Mouse (Mus musculus) midbrain, embryonic 16.5 days (tissue): ENCODE results near the gene Atp8a2. TPM values are rescaled to one million over a fixed set of nuclear protein-coding genes. Genes with fewer than 3 reads are reported as not detected.
A peak's percentile ranks its signal among the peaks of the same experiment; 100 is the strongest.

Experiments
- ATAC-seq: fragments of 200-750 bp; cut with Nextera tagmentation; 2 replicates; pipeline ENCODE4 v1.8.0; 2017; ENCODE audit warnings: moderate TSS enrichment
- H3K27ac ChIP-seq: fragments of 300-500 bp; sonication (generic); 2 replicates; pipeline ENCODE4 v1.5.1; 2014; ENCODE audit warnings: mild to moderate bottlenecking, low read length, mixed read lengths
- H3K27me3 ChIP-seq: fragments of 300-500 bp; sonication (generic); 2 replicates; pipeline ENCODE4 v1.6.1; 2014; ENCODE audit warnings: low read depth, low read length, mixed read lengths; ENCODE audit not compliant: control insufficient read depth, insufficient read depth
- H3K36me3 ChIP-seq: fragments of 300-500 bp; sonication (generic); 2 replicates; pipeline ENCODE4 v1.6.1; 2014; ENCODE audit warnings: mild to moderate bottlenecking, low read length, moderate library complexity, mixed read lengths; ENCODE audit not compliant: control insufficient read depth, insufficient read depth
- H3K4me1 ChIP-seq: fragments of 300-500 bp; sonication (generic); 2 replicates; pipeline ENCODE4 v1.6.1; 2014; ENCODE audit warnings: mild to moderate bottlenecking, low read length, mixed read lengths; ENCODE audit not compliant: control insufficient read depth, insufficient read depth
- H3K4me2 ChIP-seq: fragments of 300-500 bp; sonication (generic); 2 replicates; pipeline ENCODE4 v1.6.1; 2014; ENCODE audit warnings: mild to moderate bottlenecking, low read length, mixed read lengths
- H3K4me3 ChIP-seq: fragments of 300-500 bp; sonication (generic); 2 replicates; pipeline ENCODE4 v1.5.1; 2014; ENCODE audit warnings: low read depth, mild to moderate bottlenecking, low read length, moderate library complexity, mixed read lengths
- H3K9ac ChIP-seq: fragments of 300-500 bp; sonication (generic); 2 replicates; pipeline ENCODE4 v1.6.1; 2014; ENCODE audit warnings: low read depth, low read length, mixed read lengths
- H3K9me3 ChIP-seq: fragments of 300-500 bp; sonication (generic); replicated peaks from 2 replicates; pipeline ENCODE4 v1.6.1; 2014; ENCODE audit warnings: mild to moderate bottlenecking, low read length, mixed read lengths; ENCODE audit not compliant: control insufficient read depth, poor library complexity, severe bottlenecking
- WGBS: fragments of 180-500 bp; shearing (Covaris S2); extraction: QIAGEN DNeasy Blood & Tissue Kit; methylation state at CpG from one replicate; pipeline ENCODE4 v1.1.7; 2014; 5-methylcytosine and 5-hydroxymethylcytosine counted together
- polyA plus RNA-seq: library from polyadenylated mRNA; unstranded; fragments of >200 nt; fragmentation: Nextera tagmentation; extraction: Ambion mirVana; gene quantifications from 2 replicates; pipeline ENCODE4 v1.2.1, GENCODE M21; 2015

The Atp8a2 gene
- polyA plus RNA-seq, 1 experiment from 2014 or later: 45.6 TPM

- no peak overlapping the region for H3K4me2 ChIP-seq
- H3K9me3 ChIP-seq: no peaks in the 10 kb centered on the region
- H3K27ac ChIP-seq: no peak overlapping the region
- ATAC-seq: no peak
- H3K27me3 ChIP-seq: no peaks in the 10 kb centered on the region
- WGBS: 58% methylated on average over 8 of the region's 8 CpGs
- H3K9ac ChIP-seq: no peak overlapping the region
- no peaks in the 10 kb centered on the region for H3K36me3 ChIP-seq
- peaks cover 15% of the 10 kb centered on the region for H3K4me1 ChIP-seq
- H3K4me3 ChIP-seq: no peak overlapping the region
These were observed 114.2 kb downstream of the Atp8a2 start for GRCm38 (mm10) chr14:60082771-60083170.

DNA sequence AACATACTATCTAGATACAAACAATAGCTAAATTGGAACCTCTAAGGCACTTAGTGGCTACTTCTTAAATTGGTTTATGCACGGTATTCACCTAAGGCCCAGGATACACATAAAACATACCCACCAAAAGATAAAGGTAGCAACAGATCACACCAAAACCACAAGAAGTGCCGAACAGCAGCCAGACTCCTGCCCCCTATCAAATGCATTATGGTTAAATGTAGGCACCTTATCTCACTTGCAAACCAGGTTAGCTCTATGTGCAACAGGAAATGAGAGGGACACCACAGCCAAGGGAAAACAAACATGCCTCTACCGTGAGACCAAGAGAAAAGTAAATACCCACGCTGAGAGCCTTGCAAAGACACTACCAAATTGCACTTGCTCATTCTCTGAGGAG is 124.5 kb downstream of the Atp8a2 start:
- 89% methylated on average over 4 of the region's 4 CpGs for WGBS
- H3K27ac ChIP-seq: no peak overlapping the region
- H3K4me1 ChIP-seq: no peaks in the 10 kb centered on the region
- H3K9me3 ChIP-seq: no peaks in the 10 kb centered on the region
- ATAC-seq: no peak
- no peaks in the 10 kb centered on the region for H3K27me3 ChIP-seq
- H3K9ac ChIP-seq: no peak overlapping the region
- no peak overlapping the region for H3K4me2 ChIP-seq
- H3K36me3 ChIP-seq: no peaks in the 10 kb centered on the region
- no peak overlapping the region for H3K4me3 ChIP-seq

DNA sequence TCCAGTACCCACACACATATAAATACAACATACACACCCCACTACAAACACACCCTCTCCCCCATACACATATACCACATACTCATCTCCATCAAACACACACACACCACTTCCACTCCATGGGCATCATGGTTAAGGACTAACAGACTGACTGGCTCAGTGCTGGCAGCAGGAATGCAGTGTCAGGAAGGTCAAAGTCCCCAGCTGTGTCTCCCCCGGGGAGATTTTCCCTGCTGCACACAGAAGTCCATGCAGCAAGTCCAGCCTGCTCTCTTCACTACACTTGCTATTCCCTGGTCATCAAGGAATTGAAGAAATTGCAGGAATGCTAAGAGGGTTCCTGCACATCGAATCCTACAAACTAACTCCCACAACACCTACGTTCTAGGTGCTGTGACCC is 131.8 kb downstream of the Atp8a2 start:
- WGBS: 77% methylated on average over 3 of the region's 3 CpGs
- no peaks in the 10 kb centered on the region for H3K36me3 ChIP-seq
- H3K9ac ChIP-seq: no peak overlapping the region
- no peak overlapping the region for H3K4me3 ChIP-seq
- H3K9me3 ChIP-seq: no peaks in the 10 kb centered on the region
- no peak overlapping the region for H3K27ac ChIP-seq
- no peaks in the 10 kb centered on the region for H3K27me3 ChIP-seq
- H3K4me2 ChIP-seq: no peak overlapping the region
- H3K4me1 ChIP-seq: no peaks in the 10 kb centered on the region
- no peak for ATAC-seq

DNA sequence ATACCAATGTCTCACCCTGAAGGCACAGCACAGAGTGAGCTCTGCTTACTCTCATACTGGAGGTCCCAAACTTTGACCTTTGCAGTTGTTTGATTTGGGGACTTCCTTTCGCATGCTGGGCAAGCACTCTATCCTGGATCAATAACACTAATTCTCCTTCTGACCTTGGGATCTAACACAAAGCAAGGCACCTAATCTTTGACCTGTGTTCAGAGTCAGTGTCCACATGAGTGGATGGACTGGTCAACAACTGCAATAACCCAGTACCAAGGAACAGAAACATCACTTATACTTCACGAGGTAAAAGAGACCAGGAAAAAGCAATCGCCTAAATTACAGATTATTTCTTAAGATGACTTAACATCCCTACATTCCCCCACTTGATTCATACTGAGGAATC is 136.0 kb downstream of the Atp8a2 start:
- Histone ChIP-seq H3K9ac (no peak overlapping the region), H3K36me3 (no peaks in the 10 kb centered on the region), H3K27me3 (no peaks in the 10 kb centered on the region), H3K27ac (no peak overlapping the region), H3K4me2 (no peak overlapping the region), H3K4me1 (no peaks in the 10 kb centered on the region), H3K9me3 (no peaks in the 10 kb centered on the region), H3K4me3 (no peak overlapping the region)
- ATAC-seq: no peak
- 84% methylated on average over 3 of the region's 3 CpGs for WGBS

DNA sequence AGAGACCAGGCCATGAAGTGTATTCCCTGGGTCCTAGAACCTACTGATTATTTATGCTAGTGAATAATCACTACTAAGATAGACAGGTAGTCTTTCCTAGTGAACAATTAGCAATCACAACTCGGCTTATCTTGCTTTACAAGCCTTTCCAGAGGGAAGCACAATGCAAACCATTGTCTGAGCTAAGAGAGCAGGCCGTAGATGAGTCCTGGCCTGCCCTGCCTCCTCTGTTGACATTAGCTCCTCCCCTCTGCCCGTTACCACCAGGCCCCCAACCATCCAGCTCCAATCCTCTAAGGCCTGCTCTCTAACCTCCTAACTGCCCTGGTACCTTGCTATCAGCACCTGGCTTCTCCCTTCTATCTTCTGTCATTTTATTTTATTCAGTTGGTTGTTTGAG is 138.1 kb downstream of the Atp8a2 start:
- Histone ChIP-seq H3K4me1 (no peaks in the 10 kb centered on the region), H3K4me3 (no peak overlapping the region), H3K27ac (no peak overlapping the region), H3K9ac (no peak overlapping the region), H3K4me2 (no peak overlapping the region), H3K9me3 (no peaks in the 10 kb centered on the region), H3K36me3 (no peaks in the 10 kb centered on the region), H3K27me3 (no peaks in the 10 kb centered on the region)
- WGBS: 47% methylated on average over 3 of the region's 3 CpGs
- no peak for ATAC-seq

- H3K4me1 ChIP-seq: no peaks in the 10 kb centered on the region
- no peaks in the 10 kb centered on the region; the same call in 1 of the 2 replicates for H3K36me3 ChIP-seq
- no peak overlapping the region for H3K4me2 ChIP-seq
- ATAC-seq: no peak
- no peak overlapping the region for H3K4me3 ChIP-seq
- no peak overlapping the region for H3K27ac ChIP-seq
- H3K27me3 ChIP-seq: no peaks in the 10 kb centered on the region
- 95% methylated on average over 4 of the region's 4 CpGs for WGBS
- H3K9ac ChIP-seq: no peak overlapping the region
- H3K9me3 ChIP-seq: no peaks in the 10 kb centered on the region
These were observed 141.7 kb downstream of the Atp8a2 start for GRCm38 (mm10) chr14:60055231-60055630.

DNA sequence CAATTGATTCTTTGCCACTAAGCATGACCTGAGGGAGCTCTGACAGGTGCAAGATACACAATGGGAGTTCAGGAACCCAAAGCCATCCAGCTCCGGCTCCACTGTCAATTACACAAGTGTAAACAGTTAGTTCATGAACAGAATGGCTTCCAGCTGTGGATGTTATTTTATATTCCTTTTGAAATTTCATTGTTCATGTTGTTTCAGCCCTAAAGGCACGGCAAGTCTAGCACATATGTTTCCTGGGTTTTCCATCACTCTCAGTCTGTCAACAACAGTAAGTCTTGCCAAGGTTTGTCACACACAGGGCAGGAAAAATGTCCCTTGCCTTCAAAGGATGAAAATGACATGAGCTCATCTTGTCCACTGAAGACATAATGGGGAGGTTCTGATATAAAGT is 166.3 kb downstream of the Atp8a2 start:
- ATAC-seq: no peak
- Histone ChIP-seq H3K9me3 (no peaks in the 10 kb centered on the region), H3K4me3 (no peak overlapping the region), H3K36me3 (peaks cover 18% of the 10 kb centered on the region; the same call in 1 of the 2 replicates), H3K27me3 (no peaks in the 10 kb centered on the region), H3K4me2 (no peak overlapping the region), H3K27ac (no peak overlapping the region), H3K9ac (no peak overlapping the region), H3K4me1 (no peaks in the 10 kb centered on the region)
- 70% methylated on average over 2 of the region's 2 CpGs for WGBS

GRCm38 (mm10) chr14:60027139-60027538 is 169.8 kb downstream of the Atp8a2 start:
- Histone ChIP-seq H3K4me2 (no peak overlapping the region), H3K4me1 (no peaks in the 10 kb centered on the region), H3K4me3 (no peak overlapping the region), H3K27ac (no peak overlapping the region), H3K9ac (no peak overlapping the region), H3K36me3 (peaks cover 16% of the 10 kb centered on the region), H3K9me3 (no peaks in the 10 kb centered on the region), H3K27me3 (no peaks in the 10 kb centered on the region)
- WGBS: 65% methylated on average over 1 of the region's 1 CpGs
- ATAC-seq: no peak

GRCm38 (mm10) chr14:60026647-60027046 is 170.3 kb downstream of the Atp8a2 start:
- Histone ChIP-seq H3K4me1 (no peaks in the 10 kb centered on the region), H3K36me3 (peaks cover 12% of the 10 kb centered on the region), H3K27me3 (no peaks in the 10 kb centered on the region), H3K4me3 (no peak overlapping the region), H3K9me3 (no peaks in the 10 kb centered on the region), H3K4me2 (no peak overlapping the region), H3K9ac (no peak overlapping the region), H3K27ac (no peak overlapping the region)
- 73% methylated on average over 8 of the region's 8 CpGs for WGBS
- no peak for ATAC-seq

- H3K9ac ChIP-seq: no peak overlapping the region
- no peaks in the 10 kb centered on the region for H3K9me3 ChIP-seq
- no peaks in the 10 kb centered on the region for H3K4me1 ChIP-seq
- no peak overlapping the region for H3K27ac ChIP-seq
- peaks cover 9% of the 10 kb centered on the region; the same call in 1 of the 2 replicates for H3K36me3 ChIP-seq
- H3K27me3 ChIP-seq: no peaks in the 10 kb centered on the region
- ATAC-seq: peak; percentile 98
- no peak overlapping the region for H3K4me2 ChIP-seq
- WGBS: 29% methylated on average over 4 of the region's 4 CpGs
- H3K4me3 ChIP-seq: no peak overlapping the region
These were observed 181.1 kb downstream of the Atp8a2 start for GRCm38 (mm10) chr14:60015891-60016290.
